Mouse (Mus musculus) limb, embryonic 15.5 days (tissue): ENCODE data around the gene Mlph. TPM values are rescaled to one million over a fixed set of nuclear protein-coding genes. Genes with fewer than 3 reads are reported as not detected.
A peak's percentile ranks its signal among the peaks of the same experiment; 100 is the strongest.

Experiments used
- ATAC-seq: fragments of 200-750 bp; cut with Nextera tagmentation; 2 replicates; pipeline ENCODE4 v1.8.0; 2017; ENCODE audit warnings: low read depth, moderate TSS enrichment; ENCODE audit not compliant: insufficient number of reproducible peaks, low FRiP score, low TSS enrichment
- H3K27ac ChIP-seq: fragments of 300-500 bp; sonication (generic); 2 replicates; pipeline ENCODE4 v1.5.1; 2015; ENCODE audit warnings: moderate library complexity, mild to moderate bottlenecking, inconsistent platforms
- H3K27me3 ChIP-seq: fragments of 300-500 bp; sonication (generic); 2 replicates; pipeline ENCODE4 v1.6.1; 2015; ENCODE audit warnings: inconsistent platforms
- H3K36me3 ChIP-seq: fragments of 300-500 bp; sonication (generic); 2 replicates; pipeline ENCODE4 v1.6.1; 2015; ENCODE audit warnings: inconsistent platforms
- H3K4me1 ChIP-seq: fragments of 300-500 bp; sonication (generic); 2 replicates; pipeline ENCODE4 v1.6.1; 2015; ENCODE audit warnings: inconsistent platforms
- H3K4me2 ChIP-seq: fragments of 300-500 bp; sonication (generic); 2 replicates; pipeline ENCODE4 v1.6.1; 2015; ENCODE audit warnings: mild to moderate bottlenecking, inconsistent platforms
- H3K4me3 ChIP-seq: fragments of 300-500 bp; sonication (generic); 2 replicates; pipeline ENCODE4 v1.5.1; 2015; ENCODE audit warnings: mild to moderate bottlenecking, inconsistent platforms
- H3K9ac ChIP-seq: fragments of 300-500 bp; sonication (generic); 2 replicates; pipeline ENCODE4 v1.6.1; 2015; ENCODE audit warnings: inconsistent platforms
- H3K9me3 ChIP-seq: fragments of 300-500 bp; sonication (generic); 2 replicates; pipeline ENCODE4 v1.6.1; 2016; ENCODE audit warnings: inconsistent platforms
- WGBS: fragments of 180-500 bp; shearing (Covaris S2); methylation state at CpG from one replicate; pipeline ENCODE4 v1.1.7; 2015; 5-methylcytosine and 5-hydroxymethylcytosine counted together
- polyA plus RNA-seq: library from polyadenylated mRNA; unstranded; fragments of >200 nt; fragmentation: Nextera tagmentation; extraction: Ambion mirVana; gene quantifications from 2 replicates; pipeline ENCODE4 v1.2.1, GENCODE M21; 2015

Gene Mlph
- polyA plus RNA-seq, 1 experiment from 2014 or later, result 1.4 TPM

GRCm38 (mm10) chr1:90898012-90898411 is 16.9 kb upstream of the Mlph start:
- Histone ChIP-seq H3K36me3 (no peaks in the 10 kb centered on the region), H3K27me3 (no peaks in the 10 kb centered on the region), H3K4me3 (no peak overlapping the region), H3K4me2 (no peak overlapping the region), H3K27ac (no peak overlapping the region; the same call in 1 of the 2 replicates), H3K9ac (no peak overlapping the region), H3K4me1 (peaks cover 45% of the 10 kb centered on the region), H3K9me3 (no peaks in the 10 kb centered on the region)
- WGBS, result 43% methylated on average over 1 of the region's 1 CpGs
- no peak for ATAC-seq

- Histone ChIP-seq H3K27me3 (no peaks in the 10 kb centered on the region), H3K36me3 (no peaks in the 10 kb centered on the region), H3K27ac (peak overlapping the region; percentile 55), H3K4me2 (no peak overlapping the region), H3K9me3 (no peaks in the 10 kb centered on the region), H3K4me3 (no peak overlapping the region), H3K4me1 (peaks cover 55% of the 10 kb centered on the region), H3K9ac (no peak overlapping the region)
- ATAC-seq, result no peak
- WGBS, result 81% methylated on average over 5 of the region's 5 CpGs
These were observed 15.1 kb upstream of the Mlph start for GRCm38 (mm10) chr1:90899816-90900215.

- peak overlapping the region; percentile 55; the same call in 1 of the 2 replicates for H3K27ac ChIP-seq
- no peaks in the 10 kb centered on the region for H3K27me3 ChIP-seq
- peaks cover 49% of the 10 kb centered on the region for H3K4me1 ChIP-seq
- H3K4me3 ChIP-seq, result no peak overlapping the region
- H3K9me3 ChIP-seq, result no peaks in the 10 kb centered on the region
- H3K36me3 ChIP-seq, result no peaks in the 10 kb centered on the region
- ATAC-seq, result no peak
- H3K4me2 ChIP-seq, result no peak overlapping the region
- no peak overlapping the region for H3K9ac ChIP-seq
- WGBS, result 67% methylated on average over 6 of the region's 6 CpGs
These were observed 14.5 kb upstream of the Mlph start for GRCm38 (mm10) chr1:90900406-90900805.

- Histone ChIP-seq H3K4me2 (no peak overlapping the region), H3K9ac (no peak overlapping the region), H3K27me3 (no peaks in the 10 kb centered on the region), H3K4me3 (no peak overlapping the region), H3K9me3 (no peaks in the 10 kb centered on the region), H3K27ac (no peak overlapping the region), H3K36me3 (no peaks in the 10 kb centered on the region), H3K4me1 (peaks cover 42% of the 10 kb centered on the region)
- 79% methylated on average over 4 of the region's 4 CpGs for WGBS
- no peak for ATAC-seq
These were observed 13.6 kb upstream of the Mlph start for GRCm38 (mm10) chr1:90901246-90901645.

- WGBS, result 78% methylated on average over 6 of the region's 6 CpGs
- no peak overlapping the region for H3K4me3 ChIP-seq
- no peaks in the 10 kb centered on the region for H3K9me3 ChIP-seq
- ATAC-seq, result no peak
- peaks cover 38% of the 10 kb centered on the region for H3K4me1 ChIP-seq
- no peaks in the 10 kb centered on the region for H3K36me3 ChIP-seq
- no peaks in the 10 kb centered on the region for H3K27me3 ChIP-seq
- no peak overlapping the region for H3K9ac ChIP-seq
- no peak overlapping the region for H3K4me2 ChIP-seq
- H3K27ac ChIP-seq, result no peak overlapping the region
These were observed 13.1 kb upstream of the Mlph start for GRCm38 (mm10) chr1:90901681-90902208.

- no peak overlapping the region for H3K4me3 ChIP-seq
- 66% methylated on average over 3 of the region's 3 CpGs for WGBS
- no peaks in the 10 kb centered on the region for H3K9me3 ChIP-seq
- H3K27ac ChIP-seq, result no peak overlapping the region
- peaks cover 35% of the 10 kb centered on the region for H3K4me1 ChIP-seq
- H3K27me3 ChIP-seq, result no peaks in the 10 kb centered on the region
- H3K9ac ChIP-seq, result no peak overlapping the region
- no peaks in the 10 kb centered on the region for H3K36me3 ChIP-seq
- H3K4me2 ChIP-seq, result no peak overlapping the region
- ATAC-seq, result no peak
These were observed 12.1 kb upstream of the Mlph start for GRCm38 (mm10) chr1:90902751-90903150.

GRCm38 (mm10) chr1:90903211-90903945 is 11.5 kb upstream of the Mlph start:
- no peaks in the 10 kb centered on the region for H3K9me3 ChIP-seq
- peak overlapping the region; percentile 4; the same call in 1 of the 2 replicates for H3K9ac ChIP-seq
- H3K27me3 ChIP-seq, result no peaks in the 10 kb centered on the region
- no peak overlapping the region for H3K4me2 ChIP-seq
- H3K4me1 ChIP-seq, result peaks cover 30% of the 10 kb centered on the region
- no peak for ATAC-seq
- 47% methylated on average over 3 of the region's 3 CpGs for WGBS
- no peak overlapping the region for H3K4me3 ChIP-seq
- H3K36me3 ChIP-seq, result no peaks in the 10 kb centered on the region
- H3K27ac ChIP-seq, result peak overlapping the region; percentile 83

- peak overlapping the region; percentile 83 for H3K27ac ChIP-seq
- no peak overlapping the region for H3K4me2 ChIP-seq
- H3K4me1 ChIP-seq, result peaks cover 33% of the 10 kb centered on the region
- 38% methylated on average over 8 of the region's 8 CpGs for WGBS
- H3K4me3 ChIP-seq, result no peak overlapping the region
- ATAC-seq, result peak; percentile 78
- H3K9ac ChIP-seq, result peak overlapping the region; percentile 4; the same call in 1 of the 2 replicates
- no peaks in the 10 kb centered on the region for H3K36me3 ChIP-seq
- H3K27me3 ChIP-seq, result no peaks in the 10 kb centered on the region
- no peaks in the 10 kb centered on the region for H3K9me3 ChIP-seq
These were observed 10.9 kb upstream of the Mlph start for GRCm38 (mm10) chr1:90903971-90904458.

GRCm38 (mm10) chr1:90904729-90905404 is 10.0 kb upstream of the Mlph start:
- WGBS, result 76% methylated on average over 7 of the region's 7 CpGs
- no peaks in the 10 kb centered on the region for H3K27me3 ChIP-seq
- H3K27ac ChIP-seq, result peak overlapping the region; percentile 83
- no peaks in the 10 kb centered on the region for H3K9me3 ChIP-seq
- H3K9ac ChIP-seq, result no peak overlapping the region
- peaks cover 41% of the 10 kb centered on the region for H3K4me1 ChIP-seq
- no peak overlapping the region for H3K4me2 ChIP-seq
- no peaks in the 10 kb centered on the region for H3K36me3 ChIP-seq
- H3K4me3 ChIP-seq, result no peak overlapping the region
- no peak for ATAC-seq

GRCm38 (mm10) chr1:90906357-90906756 is 8.5 kb upstream of the Mlph start:
- Histone ChIP-seq H3K27ac (no peak overlapping the region), H3K4me3 (no peak overlapping the region), H3K36me3 (no peaks in the 10 kb centered on the region), H3K4me1 (peaks cover 39% of the 10 kb centered on the region), H3K9ac (no peak overlapping the region), H3K9me3 (no peaks in the 10 kb centered on the region), H3K27me3 (no peaks in the 10 kb centered on the region), H3K4me2 (no peak overlapping the region)
- no peak for ATAC-seq
- WGBS, result 14% methylated on average over 2 of the region's 2 CpGs

- Histone ChIP-seq H3K4me3 (no peak overlapping the region), H3K4me1 (peaks cover 30% of the 10 kb centered on the region), H3K4me2 (0 out of 2 replicates have a peak overlapping the region, but pooled peaks have one; percentile 6), H3K27me3 (no peaks in the 10 kb centered on the region), H3K27ac (peak overlapping the region; percentile 3; the same call in 1 of the 2 replicates), H3K9me3 (no peaks in the 10 kb centered on the region), H3K9ac (no peak overlapping the region), H3K36me3 (no peaks in the 10 kb centered on the region)
- no peak for ATAC-seq
These were observed 5.7 kb upstream of the Mlph start for GRCm38 (mm10) chr1:90909161-90909560.

- Histone ChIP-seq H3K27ac (no peak overlapping the region), H3K4me2 (0 out of 2 replicates have a peak overlapping the region, but pooled peaks have one; percentile 6), H3K4me1 (peaks cover 28% of the 10 kb centered on the region)
These were observed 5.2 kb upstream of the Mlph start for GRCm38 (mm10) chr1:90909631-90910152.

More at GRCm38 (mm10) chr1:90909631-90910152, 5.2 kb upstream of the Mlph start:
- H3K9me3 ChIP-seq, result no peaks in the 10 kb centered on the region
- no peaks in the 10 kb centered on the region for H3K36me3 ChIP-seq
- WGBS, result 41% methylated on average over 17 of the region's 17 CpGs
- H3K9ac ChIP-seq, result no peak overlapping the region
- H3K27me3 ChIP-seq, result no peaks in the 10 kb centered on the region
- H3K4me3 ChIP-seq, result no peak overlapping the region
- peak; percentile 61; the same call in 1 of the 2 replicates for ATAC-seq
